Mouse (Mus musculus) forebrain, embryonic 16.5 days (tissue): ENCODE results near the gene H2-DMb1. TPM values are rescaled to one million over a fixed set of nuclear protein-coding genes. Genes with fewer than 3 reads are reported as not detected.

ENCODE experiments used
- ATAC-seq: fragments of 200-750 bp; cut with Nextera tagmentation; 2 replicates; pipeline ENCODE4 v1.8.0; 2017; ENCODE audit warnings: mild to moderate bottlenecking, moderate library complexity
- H3K27ac ChIP-seq: fragments of 300-500 bp; sonication (generic); 2 replicates; pipeline ENCODE4 v1.5.1; 2014; ENCODE audit warnings: low read length, control low read depth
- H3K27me3 ChIP-seq: fragments of 300-500 bp; sonication (generic); replicated peaks from 2 replicates; pipeline ENCODE4 v1.6.1; 2014; ENCODE audit warnings: low read length; ENCODE audit not compliant: control insufficient read depth, insufficient read depth
- H3K36me3 ChIP-seq: fragments of 300-500 bp; sonication (generic); 2 replicates; pipeline ENCODE4 v1.6.1; 2014; ENCODE audit not compliant: control insufficient read depth, insufficient read depth
- H3K4me1 ChIP-seq: fragments of 300-500 bp; sonication (generic); replicated peaks from 2 replicates; pipeline ENCODE4 v1.6.1; 2014; ENCODE audit warnings: low read length; ENCODE audit not compliant: control insufficient read depth, insufficient read depth
- H3K4me2 ChIP-seq: fragments of 300-500 bp; sonication (generic); 2 replicates; pipeline ENCODE4 v1.6.1; 2014; ENCODE audit warnings: mild to moderate bottlenecking, low read length, control low read depth
- H3K4me3 ChIP-seq: fragments of 300-500 bp; sonication (generic); replicated peaks from 2 replicates; pipeline ENCODE4 v1.5.1; 2014; ENCODE audit warnings: mild to moderate bottlenecking, low read length, control low read depth
- H3K9ac ChIP-seq: fragments of 300-500 bp; sonication (generic); replicated peaks from 2 replicates; pipeline ENCODE4 v1.6.1; 2014; ENCODE audit warnings: low read depth, low read length, control low read depth
- H3K9me3 ChIP-seq: fragments of 300-500 bp; sonication (generic); 2 replicates; pipeline ENCODE4 v1.6.1; 2016; ENCODE audit warnings: low read length; ENCODE audit not compliant: control insufficient read depth
- WGBS: fragments of 180-500 bp; shearing (Covaris S2); extraction: QIAGEN DNeasy Blood & Tissue Kit; methylation state at CpG from one replicate; pipeline ENCODE4 v1.1.7; 2014; 5-methylcytosine and 5-hydroxymethylcytosine counted together
- polyA plus RNA-seq: library from polyadenylated mRNA; unstranded; fragments of >200 nt; fragmentation: Nextera tagmentation; extraction: Ambion mirVana; gene quantifications from 2 replicates; pipeline ENCODE4 v1.2.1, GENCODE M21; 2015

Gene H2-DMb1
- polyA plus RNA-seq, 1 experiment from 2014 or later, result 0.98 TPM

DNA sequence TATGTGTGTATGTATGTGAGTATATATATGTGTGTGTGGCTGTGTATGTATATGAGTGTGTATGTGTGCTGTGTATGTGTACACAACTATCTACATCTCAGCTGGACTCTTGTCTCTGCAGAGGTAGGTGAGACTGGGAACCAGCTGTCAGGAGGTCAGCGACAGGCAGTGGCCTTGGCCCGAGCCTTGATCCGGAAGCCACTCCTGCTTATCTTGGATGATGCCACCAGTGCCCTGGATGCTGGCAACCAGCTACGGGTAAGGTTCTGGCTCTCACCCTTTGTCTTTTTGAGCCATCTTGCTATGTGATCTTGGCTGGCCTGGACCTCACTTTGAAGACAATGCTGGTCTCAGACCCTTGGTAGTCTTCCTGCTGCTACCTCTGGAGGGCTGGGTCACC, 41.9 kb downstream of the H2-DMb1 start:
- peaks cover 62% of the 10 kb centered on the region for H3K27me3 ChIP-seq
- H3K4me2 ChIP-seq, result no peak overlapping the region
- H3K4me3 ChIP-seq, result no peak overlapping the region
- ATAC-seq, result no peak
- 89% methylated on average over 4 of the region's 4 CpGs for WGBS
- no peak overlapping the region for H3K9ac ChIP-seq
- no peaks in the 10 kb centered on the region for H3K9me3 ChIP-seq
- H3K27ac ChIP-seq, result no peak overlapping the region
- peaks cover 15% of the 10 kb centered on the region for H3K4me1 ChIP-seq
- H3K36me3 ChIP-seq, result no peaks in the 10 kb centered on the region

DNA sequence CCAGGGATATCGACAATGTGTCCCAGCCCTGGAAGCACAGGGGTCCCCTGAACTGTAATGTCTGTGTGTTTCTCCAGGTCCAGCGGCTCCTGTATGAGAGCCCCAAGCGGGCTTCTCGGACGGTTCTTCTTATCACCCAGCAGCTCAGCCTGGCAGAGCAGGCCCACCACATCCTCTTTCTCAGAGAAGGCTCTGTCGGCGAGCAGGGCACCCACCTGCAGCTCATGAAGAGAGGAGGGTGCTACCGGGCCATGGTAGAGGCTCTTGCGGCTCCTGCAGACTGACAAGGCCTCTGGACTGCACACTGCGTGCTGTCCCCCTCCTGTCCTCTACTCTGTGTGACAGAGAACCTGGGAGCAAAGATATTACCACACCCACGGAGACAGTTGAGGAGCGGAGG, 43.6 kb downstream of the H2-DMb1 start:
- peaks cover 60% of the 10 kb centered on the region for H3K27me3 ChIP-seq
- H3K27ac ChIP-seq, result no peak overlapping the region
- H3K4me2 ChIP-seq, result no peak overlapping the region
- no peaks in the 10 kb centered on the region for H3K36me3 ChIP-seq
- WGBS, result 28% methylated on average over 12 of the region's 12 CpGs
- H3K9ac ChIP-seq, result no peak overlapping the region
- H3K9me3 ChIP-seq, result no peaks in the 10 kb centered on the region
- no peak for ATAC-seq
- peaks cover 15% of the 10 kb centered on the region for H3K4me1 ChIP-seq
- no peak overlapping the region for H3K4me3 ChIP-seq

DNA sequence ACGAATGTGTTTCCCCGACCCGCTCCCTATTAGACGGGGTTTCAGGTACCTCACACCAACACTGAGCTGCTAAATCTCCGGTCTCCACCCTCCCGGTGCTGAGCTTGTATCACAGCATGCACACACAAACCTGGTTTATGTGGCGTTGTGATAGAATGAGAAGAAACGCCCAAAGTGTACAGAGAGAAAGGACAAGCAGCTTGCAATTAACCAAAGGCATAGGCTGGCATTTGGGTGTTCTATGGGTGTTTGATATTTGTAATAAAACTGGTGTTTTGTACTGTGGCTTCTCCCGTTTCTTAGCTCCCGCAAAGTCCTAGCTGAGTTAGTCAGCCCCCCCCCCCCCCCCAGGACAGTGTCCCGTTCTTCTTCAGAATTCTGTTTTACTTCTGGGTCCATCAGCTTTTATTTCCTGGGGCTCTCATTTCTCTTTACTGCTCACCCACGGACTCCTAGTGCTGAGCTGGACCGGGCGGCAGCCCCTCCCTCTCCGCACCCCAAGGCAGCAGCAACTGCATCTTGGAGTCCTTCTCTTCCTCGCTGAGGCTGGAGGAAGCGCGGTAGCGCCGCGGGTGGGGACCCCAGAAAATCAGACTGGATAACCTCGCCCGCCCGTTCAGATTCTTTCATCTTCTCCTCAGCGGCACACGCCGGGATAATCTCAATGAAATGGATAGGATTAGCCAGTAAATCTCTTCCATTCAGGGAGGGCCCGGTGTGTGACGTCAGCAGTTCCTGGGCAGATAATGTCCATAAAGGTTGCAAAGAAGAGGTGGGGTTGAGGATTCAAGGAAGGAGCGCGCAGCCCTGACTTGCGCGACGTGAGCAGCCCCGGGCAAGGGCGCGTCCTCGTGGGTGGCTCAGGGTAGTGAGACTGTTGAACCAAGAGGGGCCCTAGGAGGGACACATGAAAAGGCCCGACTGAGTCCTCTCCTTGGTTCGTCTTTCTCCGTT, 44.3 kb downstream of the H2-DMb1 start, which contains the start of gene Psmb8:
Gene Psmb8 (plus strand): TSS at position 781 of the 954 bp plus-strand sequence.
- Histone ChIP-seq H3K4me1 (peaks cover 15% of the 10 kb centered on the region), H3K9ac (peak within 1 kb of the TSS; percentile 46), H3K4me3 (peak within 1 kb of the TSS; percentile 44), H3K27ac (no peak within 1 kb of the TSS), H3K27me3 (peaks cover 55% of the 10 kb centered on the region), H3K36me3 (no peaks in the 10 kb centered on the region), H3K4me2 (peak within 1 kb of the TSS; percentile 73), H3K9me3 (no peaks in the 10 kb centered on the region)
- peak; percentile 89 for ATAC-seq
- 3% methylated on average over 41 of the region's 41 CpGs for WGBS

DNA sequence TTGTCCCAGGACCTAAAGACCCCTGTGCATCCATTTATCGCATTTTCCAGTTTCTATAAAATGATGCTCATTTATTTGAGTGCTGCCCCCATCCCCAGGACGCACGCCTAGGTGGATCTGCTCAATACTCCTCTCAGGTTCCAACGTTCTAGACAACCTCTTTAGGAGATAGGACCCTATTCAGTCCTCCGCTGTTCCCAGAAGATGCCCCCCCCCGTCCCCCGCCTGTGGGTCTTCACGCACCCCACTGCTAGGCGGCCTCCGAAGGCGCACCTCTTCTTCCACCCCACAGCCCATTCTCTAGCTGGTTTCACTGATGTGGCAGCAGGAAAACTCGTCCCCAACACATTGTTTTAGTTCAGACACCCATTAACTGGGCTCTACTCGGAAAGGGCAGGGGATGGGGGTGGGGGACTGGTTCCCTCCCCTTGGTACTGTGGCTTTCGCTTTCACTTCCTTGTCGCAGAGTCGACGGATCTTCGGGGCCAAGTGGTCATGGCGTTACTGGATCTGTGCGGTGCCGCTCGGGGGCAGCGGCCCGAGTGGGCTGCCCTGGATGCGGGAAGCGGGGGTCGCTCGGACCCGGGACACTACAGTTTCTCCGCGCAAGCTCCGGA, 45.1 kb downstream of the H2-DMb1 start:
- Histone ChIP-seq H3K27me3 (peaks cover 47% of the 10 kb centered on the region), H3K4me1 (peaks cover 15% of the 10 kb centered on the region), H3K4me3 (peak overlapping the region; percentile 44), H3K36me3 (no peaks in the 10 kb centered on the region), H3K27ac (no peak overlapping the region), H3K9ac (peak overlapping the region; percentile 46), H3K4me2 (peak overlapping the region; percentile 73), H3K9me3 (no peaks in the 10 kb centered on the region)
- peak; percentile 34 for ATAC-seq
- WGBS, result 2% methylated on average over 32 of the region's 32 CpGs

DNA sequence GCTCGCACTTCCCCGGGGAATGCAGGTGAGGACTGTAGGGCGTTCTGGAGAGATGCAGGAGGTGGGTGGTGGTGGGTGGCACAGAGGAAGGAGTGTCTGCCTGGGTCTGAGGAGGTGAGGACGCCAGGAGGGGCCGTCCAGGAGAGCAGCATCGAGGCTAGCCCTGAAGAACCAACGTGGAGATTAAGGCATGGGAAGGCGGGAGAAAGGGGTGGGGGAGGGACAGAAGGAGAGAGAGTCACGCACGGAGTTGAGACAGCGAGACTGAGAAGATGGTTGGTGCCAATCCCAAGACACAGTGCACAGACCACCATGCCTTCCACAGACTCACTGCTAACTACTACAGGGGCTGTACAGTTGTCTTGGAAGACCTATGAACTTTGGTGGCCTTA, 45.6 kb downstream of the H2-DMb1 start:
- Histone ChIP-seq H3K9ac (no peak overlapping the region), H3K27me3 (peaks cover 47% of the 10 kb centered on the region), H3K27ac (no peak overlapping the region), H3K4me1 (peaks cover 15% of the 10 kb centered on the region), H3K4me2 (peak overlapping the region; percentile 73), H3K9me3 (no peaks in the 10 kb centered on the region), H3K36me3 (no peaks in the 10 kb centered on the region), H3K4me3 (peak overlapping the region; percentile 44)
- no peak for ATAC-seq
- 5% methylated on average over 11 of the region's 11 CpGs for WGBS

DNA sequence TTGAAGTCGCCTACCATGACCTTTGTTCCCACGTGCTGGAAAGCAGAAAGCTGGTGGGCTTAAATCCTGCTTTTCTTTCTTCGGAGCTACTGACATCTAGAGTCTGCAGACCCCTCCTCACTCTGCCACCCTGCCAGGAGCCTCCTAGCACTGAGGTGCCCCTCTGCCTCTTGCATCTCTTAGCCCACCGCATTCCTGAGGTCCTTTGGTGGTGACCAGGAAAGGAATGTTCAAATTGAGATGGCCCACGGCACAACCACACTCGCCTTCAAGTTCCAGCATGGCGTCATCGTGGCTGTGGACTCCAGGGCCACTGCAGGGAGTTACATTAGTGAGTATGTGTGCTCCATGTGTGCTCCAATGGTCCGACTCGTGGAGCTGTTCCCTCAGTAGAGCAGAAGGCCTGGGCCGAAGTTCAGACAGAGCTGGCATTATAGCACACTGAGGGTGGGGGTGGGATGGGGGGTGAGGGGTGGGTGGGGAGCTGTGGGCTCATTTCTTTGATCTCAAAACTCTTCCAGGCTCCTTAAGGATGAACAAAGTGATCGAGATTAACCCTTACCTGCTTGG, 46.3 kb downstream of the H2-DMb1 start:
- Histone ChIP-seq H3K4me1 (peaks cover 15% of the 10 kb centered on the region), H3K9me3 (no peaks in the 10 kb centered on the region), H3K4me3 (no peak overlapping the region), H3K27me3 (peaks cover 47% of the 10 kb centered on the region), H3K9ac (no peak overlapping the region), H3K36me3 (no peaks in the 10 kb centered on the region), H3K27ac (no peak overlapping the region), H3K4me2 (no peak overlapping the region)
- no peak for ATAC-seq
- 62% methylated on average over 12 of the region's 12 CpGs for WGBS

DNA sequence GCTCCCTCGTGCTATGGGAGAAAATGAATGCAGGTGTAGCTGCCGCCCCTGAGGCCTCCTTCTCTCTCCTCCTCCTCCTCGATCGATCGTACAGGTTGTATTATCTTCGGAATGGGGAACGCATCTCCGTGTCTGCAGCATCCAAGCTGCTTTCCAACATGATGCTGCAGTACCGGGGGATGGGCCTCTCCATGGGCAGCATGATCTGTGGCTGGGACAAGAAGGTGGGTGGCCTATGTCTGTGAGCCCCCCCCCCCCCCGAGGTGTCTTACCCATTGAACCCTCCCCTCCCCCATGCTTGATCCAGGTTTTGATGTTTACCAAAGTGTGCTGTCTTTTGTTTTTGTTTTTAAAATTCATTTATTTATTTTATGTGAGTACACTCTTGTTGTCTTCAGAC, 47.2 kb downstream of the H2-DMb1 start:
- 82% methylated on average over 10 of the region's 10 CpGs for WGBS
- Histone ChIP-seq H3K9me3 (no peaks in the 10 kb centered on the region), H3K36me3 (no peaks in the 10 kb centered on the region), H3K27me3 (peaks cover 46% of the 10 kb centered on the region), H3K9ac (no peak overlapping the region), H3K4me1 (peaks cover 20% of the 10 kb centered on the region), H3K27ac (no peak overlapping the region), H3K4me2 (no peak overlapping the region), H3K4me3 (no peak overlapping the region)
- no peak for ATAC-seq

DNA sequence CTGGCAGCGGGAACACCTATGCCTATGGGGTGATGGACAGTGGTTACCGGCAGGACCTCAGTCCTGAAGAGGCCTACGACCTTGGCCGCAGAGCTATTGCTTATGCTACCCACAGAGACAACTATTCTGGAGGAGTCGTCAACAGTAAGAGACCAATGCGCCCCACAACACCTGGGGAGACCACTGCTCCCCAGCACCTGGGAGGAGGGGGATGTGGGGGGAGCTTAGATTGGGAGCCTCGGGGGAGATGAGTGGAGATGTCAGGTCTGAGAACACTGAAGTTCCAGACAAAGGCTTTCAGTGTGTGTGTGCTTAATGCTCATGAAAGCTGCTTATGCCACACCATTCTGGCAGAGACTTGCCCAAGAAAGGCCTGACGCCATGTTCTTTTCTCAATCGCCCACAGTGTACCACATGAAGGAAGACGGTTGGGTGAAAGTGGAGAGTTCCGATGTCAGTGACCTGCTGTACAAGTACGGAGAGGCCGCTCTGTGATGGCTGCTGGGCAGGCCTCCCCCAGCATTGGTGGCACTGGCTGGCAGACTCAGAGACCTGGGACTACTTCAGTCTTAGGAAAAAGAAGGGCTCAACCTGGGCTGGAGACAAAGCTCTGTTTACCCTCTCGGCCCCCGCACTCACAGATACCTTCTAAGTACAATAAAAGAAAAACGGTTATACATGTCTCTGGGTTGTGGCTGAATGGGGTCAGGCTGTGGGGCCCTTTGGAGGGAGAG, 48.1 kb downstream of the H2-DMb1 start:
- Histone ChIP-seq H3K4me3 (no peak overlapping the region), H3K4me1 (peaks cover 22% of the 10 kb centered on the region), H3K9ac (no peak overlapping the region), H3K4me2 (no peak overlapping the region), H3K36me3 (no peaks in the 10 kb centered on the region), H3K27ac (no peak overlapping the region), H3K9me3 (no peaks in the 10 kb centered on the region), H3K27me3 (peaks cover 49% of the 10 kb centered on the region)
- no peak for ATAC-seq
- 85% methylated on average over 16 of the region's 16 CpGs for WGBS
